Mouse (Mus musculus) heart, embryonic 16.5 days (tissue): ENCODE measurements around the gene Golph3. TPM values are rescaled to one million over a fixed set of nuclear protein-coding genes. Genes with fewer than 3 reads are reported as not detected.

Experiments used
- ATAC-seq: fragments of 200-750 bp; cut with Nextera tagmentation; replicated peaks from 2 replicates; pipeline ENCODE4 v1.8.0; 2017; ENCODE audit warnings: moderate number of reproducible peaks; ENCODE audit not compliant: insufficient read depth, low FRiP score; ENCODE audit errors: extremely low read depth
- H3K27ac ChIP-seq: fragments of 300-500 bp; sonication (generic); 2 replicates; pipeline ENCODE4 v1.5.1; 2014; ENCODE audit warnings: mild to moderate bottlenecking, low read length, control low read depth, moderate library complexity
- H3K27me3 ChIP-seq: fragments of 300-500 bp; sonication (generic); 2 replicates; pipeline ENCODE4 v1.6.1; 2014; ENCODE audit warnings: low read length, mixed read lengths; ENCODE audit not compliant: control insufficient read depth, insufficient read depth
- H3K36me3 ChIP-seq: fragments of 300-500 bp; sonication (generic); 2 replicates; pipeline ENCODE4 v1.6.1; 2014; ENCODE audit not compliant: control insufficient read depth, insufficient read depth
- H3K4me1 ChIP-seq: fragments of 300-500 bp; sonication (generic); 2 replicates; pipeline ENCODE4 v1.6.1; 2014; ENCODE audit warnings: low read length, mixed read lengths; ENCODE audit not compliant: control insufficient read depth, insufficient read depth
- H3K4me2 ChIP-seq: fragments of 300-500 bp; sonication (generic); 2 replicates; pipeline ENCODE4 v1.6.1; 2014; ENCODE audit warnings: low read depth, mild to moderate bottlenecking, control low read depth, low read length
- H3K4me3 ChIP-seq: fragments of 300-500 bp; sonication (generic); 2 replicates; pipeline ENCODE4 v1.5.1; 2014; ENCODE audit warnings: mild to moderate bottlenecking, control low read depth, low read length
- H3K9ac ChIP-seq: fragments of 300-500 bp; sonication (generic); 2 replicates; pipeline ENCODE4 v1.6.1; 2014; ENCODE audit warnings: low read length, control low read depth
- H3K9me3 ChIP-seq: fragments of 300-500 bp; sonication (generic); replicated peaks from 2 replicates; pipeline ENCODE4 v1.6.1; 2016; ENCODE audit warnings: low read length; ENCODE audit not compliant: control insufficient read depth
- WGBS: fragments of 180-500 bp; shearing (Covaris S2); extraction: QIAGEN DNeasy Blood & Tissue Kit; methylation state at CpG from one replicate; pipeline ENCODE4 v1.1.7; 2014; 5-methylcytosine and 5-hydroxymethylcytosine counted together
- polyA plus RNA-seq: library from polyadenylated mRNA; unstranded; fragments of >200 nt; fragmentation: Nextera tagmentation; extraction: Ambion mirVana; gene quantifications from 2 replicates; pipeline ENCODE4 v1.2.1, GENCODE M21; 2015

Golph3 gene
- polyA plus RNA-seq, 1 experiment from 2014 or later = 67.6 TPM

GRCm38 (mm10) chr15:12291757-12292156, 29.5 kb upstream of the Golph3 start:
- no peak overlapping the region for H3K4me2 ChIP-seq
- no peak overlapping the region for H3K27ac ChIP-seq
- H3K36me3 ChIP-seq = no peaks in the 10 kb centered on the region
- H3K9me3 ChIP-seq = no peaks in the 10 kb centered on the region
- no peak for ATAC-seq
- no peak overlapping the region for H3K9ac ChIP-seq
- H3K4me3 ChIP-seq = no peak overlapping the region
- no peaks in the 10 kb centered on the region for H3K27me3 ChIP-seq
- no peaks in the 10 kb centered on the region for H3K4me1 ChIP-seq
- 89% methylated on average over 2 of the region's 2 CpGs for WGBS

DNA sequence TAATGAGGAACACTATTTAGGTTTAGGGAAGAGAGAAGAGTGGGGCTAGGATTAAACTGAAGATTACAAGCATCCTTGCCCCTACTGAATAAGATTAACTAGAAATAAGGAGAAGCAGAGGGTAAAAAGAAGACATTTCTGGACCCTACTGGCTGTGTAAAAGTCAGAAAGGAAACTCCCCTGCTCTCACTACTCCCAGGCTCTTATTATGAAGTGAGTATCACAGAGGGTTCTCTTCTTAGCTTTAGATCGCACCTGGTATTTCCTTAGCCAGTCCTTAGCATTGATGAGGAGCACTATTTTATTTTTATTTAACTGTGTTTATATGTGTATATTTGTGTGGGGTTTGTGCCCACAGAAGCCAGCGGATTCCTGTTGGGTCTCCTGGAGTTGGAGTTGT, 25.0 kb upstream of the Golph3 start:
- WGBS = 72% methylated on average over 2 of the region's 2 CpGs
- Histone ChIP-seq H3K36me3 (no peaks in the 10 kb centered on the region), H3K4me2 (no peak overlapping the region), H3K9me3 (no peaks in the 10 kb centered on the region), H3K27me3 (no peaks in the 10 kb centered on the region), H3K9ac (no peak overlapping the region), H3K4me1 (no peaks in the 10 kb centered on the region), H3K4me3 (no peak overlapping the region), H3K27ac (no peak overlapping the region)
- ATAC-seq = no peak

DNA sequence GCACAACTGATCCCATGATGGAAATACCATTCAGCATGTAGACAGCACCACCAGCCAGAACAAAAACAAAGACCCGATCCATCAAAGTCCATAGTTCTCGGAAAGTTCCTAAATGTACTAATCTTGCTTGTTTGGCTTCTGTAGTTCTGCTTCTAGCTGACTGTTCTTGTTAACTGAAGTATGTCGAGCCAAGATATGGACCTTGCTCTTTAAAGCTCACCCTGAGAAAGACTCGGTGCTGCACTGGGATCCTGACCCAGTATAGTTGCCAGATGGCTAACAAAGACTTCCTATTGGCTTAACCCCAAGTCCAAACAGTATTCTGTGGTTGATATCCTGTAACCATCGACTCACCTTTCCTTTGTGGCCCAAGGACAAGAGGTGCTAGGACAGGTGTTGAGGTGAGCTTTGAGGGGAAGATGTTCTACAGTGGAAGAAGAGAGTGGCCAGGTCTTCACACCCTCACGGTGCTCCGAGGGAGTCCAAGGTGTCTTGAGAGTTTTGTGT, 23.0 kb upstream of the Golph3 start:
- no peak overlapping the region for H3K27ac ChIP-seq
- no peaks in the 10 kb centered on the region for H3K36me3 ChIP-seq
- H3K9ac ChIP-seq = no peak overlapping the region
- H3K4me2 ChIP-seq = no peak overlapping the region
- no peaks in the 10 kb centered on the region for H3K9me3 ChIP-seq
- no peak overlapping the region for H3K4me3 ChIP-seq
- no peaks in the 10 kb centered on the region for H3K4me1 ChIP-seq
- 77% methylated on average over 7 of the region's 7 CpGs for WGBS
- no peaks in the 10 kb centered on the region for H3K27me3 ChIP-seq
- no peak for ATAC-seq

DNA sequence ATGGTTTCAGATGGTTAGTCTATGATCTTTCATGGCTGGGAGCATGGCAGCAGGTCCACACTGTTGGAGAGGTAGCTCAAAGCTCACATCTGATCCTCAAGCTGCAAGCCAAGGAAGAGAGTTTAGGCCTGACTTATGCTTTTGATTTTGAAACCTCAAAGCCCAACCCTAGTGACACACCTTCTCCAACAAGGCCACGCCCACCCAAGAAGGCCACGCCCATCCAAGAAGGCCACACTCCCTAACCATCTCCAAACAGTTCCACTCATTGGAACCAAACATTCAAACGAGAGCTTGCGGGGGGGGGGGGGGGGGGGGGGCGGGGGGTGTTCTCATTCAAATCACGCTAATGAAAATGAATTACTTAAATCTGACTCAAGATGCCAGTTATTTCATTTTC, 19.5 kb upstream of the Golph3 start:
- Histone ChIP-seq H3K9me3 (no peaks in the 10 kb centered on the region), H3K9ac (no peak overlapping the region), H3K4me3 (no peak overlapping the region), H3K27ac (no peak overlapping the region), H3K4me2 (no peak overlapping the region), H3K4me1 (no peaks in the 10 kb centered on the region), H3K36me3 (no peaks in the 10 kb centered on the region), H3K27me3 (no peaks in the 10 kb centered on the region)
- 65% methylated on average over 4 of the region's 6 CpGs for WGBS
- ATAC-seq = no peak

DNA sequence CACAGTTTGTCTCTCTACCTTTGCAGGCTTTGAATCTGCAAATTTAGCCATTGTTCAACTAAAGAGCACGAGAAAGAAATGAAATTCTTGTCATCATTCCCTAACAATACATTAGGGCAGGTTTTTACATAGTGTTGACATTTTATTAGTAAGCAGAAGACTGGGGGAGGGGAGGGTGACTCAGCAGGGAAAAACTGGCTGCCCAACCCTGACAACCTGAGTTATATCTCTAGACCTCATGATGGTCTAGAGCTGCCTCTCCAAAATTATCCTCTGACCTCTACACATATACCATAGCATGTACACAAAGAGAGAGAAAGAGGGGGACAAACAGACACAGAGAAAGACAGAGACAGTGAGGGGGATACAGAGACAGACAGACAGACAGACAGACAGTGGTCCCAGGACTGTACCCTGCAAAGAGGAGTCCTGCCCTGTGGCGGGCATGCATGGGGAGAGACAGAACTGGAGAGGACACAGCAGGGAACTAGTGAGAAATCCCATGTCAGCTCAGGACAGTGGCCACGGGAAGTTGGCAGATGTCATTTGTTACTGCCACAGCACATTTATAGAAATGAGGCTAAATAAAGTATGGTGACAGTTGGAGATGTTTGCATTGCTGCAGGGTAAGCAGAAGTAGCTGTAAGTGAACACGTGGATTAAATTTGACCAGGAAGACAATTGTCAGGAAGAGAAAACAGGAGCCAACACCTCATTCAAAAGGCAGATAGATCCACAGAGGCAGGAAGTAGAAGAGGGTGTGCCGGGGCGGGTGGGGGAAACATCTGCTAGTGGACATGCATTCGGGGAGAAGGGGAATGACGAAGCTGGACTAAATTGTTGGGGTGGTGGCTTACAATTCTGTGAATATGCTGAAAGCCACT, 14.8 kb upstream of the Golph3 start:
- Histone ChIP-seq H3K9me3 (no peaks in the 10 kb centered on the region), H3K4me3 (no peak overlapping the region), H3K4me1 (no peaks in the 10 kb centered on the region), H3K36me3 (no peaks in the 10 kb centered on the region), H3K27ac (no peak overlapping the region), H3K27me3 (no peaks in the 10 kb centered on the region), H3K9ac (no peak overlapping the region), H3K4me2 (no peak overlapping the region)
- WGBS = 47% methylated on average over 8 of the region's 8 CpGs
- ATAC-seq = no peak

GRCm38 (mm10) chr15:12307114-12307513, 14.1 kb upstream of the Golph3 start:
- H3K4me3 ChIP-seq = no peak overlapping the region
- H3K9me3 ChIP-seq = no peaks in the 10 kb centered on the region
- no peak for ATAC-seq
- no peak overlapping the region for H3K9ac ChIP-seq
- H3K36me3 ChIP-seq = no peaks in the 10 kb centered on the region
- H3K27me3 ChIP-seq = no peaks in the 10 kb centered on the region
- H3K4me2 ChIP-seq = no peak overlapping the region
- H3K4me1 ChIP-seq = no peaks in the 10 kb centered on the region
- WGBS = 65% methylated on average over 4 of the region's 4 CpGs
- H3K27ac ChIP-seq = no peak overlapping the region

GRCm38 (mm10) chr15:12308539-12308938, 12.7 kb upstream of the Golph3 start:
- Histone ChIP-seq H3K27ac (no peak overlapping the region), H3K4me2 (no peak overlapping the region), H3K9me3 (no peaks in the 10 kb centered on the region), H3K9ac (no peak overlapping the region), H3K4me1 (no peaks in the 10 kb centered on the region), H3K27me3 (no peaks in the 10 kb centered on the region), H3K4me3 (no peak overlapping the region), H3K36me3 (no peaks in the 10 kb centered on the region)
- no peak for ATAC-seq
- WGBS = 85% methylated on average over 5 of the region's 5 CpGs

DNA sequence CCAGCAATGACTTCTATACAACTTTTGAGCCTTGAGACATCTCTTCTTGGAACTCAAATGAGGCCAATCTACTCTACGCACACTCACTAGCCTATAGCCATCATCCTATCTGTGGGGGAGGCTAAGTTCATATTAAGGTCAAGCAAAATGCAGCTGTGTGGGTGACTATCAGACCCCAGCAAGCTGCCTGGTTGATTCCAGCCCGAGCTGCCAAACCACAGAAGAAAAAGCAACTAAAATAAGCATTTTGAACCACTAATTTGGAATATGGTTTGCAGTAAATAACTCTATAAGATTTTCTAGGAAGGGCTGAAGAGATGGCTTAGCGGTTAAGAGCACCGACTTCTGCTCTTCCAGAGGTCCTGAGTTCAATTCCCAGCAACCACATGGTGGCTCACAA, 10.6 kb upstream of the Golph3 start:
- Histone ChIP-seq H3K9ac (no peak overlapping the region), H3K4me1 (no peaks in the 10 kb centered on the region), H3K4me2 (no peak overlapping the region), H3K27me3 (no peaks in the 10 kb centered on the region), H3K9me3 (no peaks in the 10 kb centered on the region), H3K27ac (no peak overlapping the region), H3K4me3 (no peak overlapping the region), H3K36me3 (no peaks in the 10 kb centered on the region)
- no peak for ATAC-seq
- 71% methylated on average over 4 of the region's 4 CpGs for WGBS

- 77% methylated on average over 7 of the region's 7 CpGs for WGBS
- H3K9ac ChIP-seq = no peak overlapping the region
- no peaks in the 10 kb centered on the region for H3K4me1 ChIP-seq
- ATAC-seq = no peak
- no peaks in the 10 kb centered on the region for H3K9me3 ChIP-seq
- H3K36me3 ChIP-seq = no peaks in the 10 kb centered on the region
- no peaks in the 10 kb centered on the region for H3K27me3 ChIP-seq
- no peak overlapping the region for H3K4me2 ChIP-seq
- H3K27ac ChIP-seq = no peak overlapping the region
- H3K4me3 ChIP-seq = no peak overlapping the region
Measured at GRCm38 (mm10) chr15:12311465-12311864, 9.8 kb upstream of the Golph3 start.
